Mouse (Mus musculus) B cell, adult 62 days (primary cell): ENCODE data around the gene Gm20481. TPM values are rescaled to one million over a fixed set of nuclear protein-coding genes. Genes with fewer than 3 reads are reported as not detected.

Experiments used
- total RNA-seq: library from RNA; stranded (reverse); gene quantifications from 4 replicates; pipeline ENCODE4 v1.2.4, GENCODE M21; 2023

Gm20481 gene
- total RNA-seq: 1.1 TPM in 1 of 4 replicates, not detected in the others

DNA sequence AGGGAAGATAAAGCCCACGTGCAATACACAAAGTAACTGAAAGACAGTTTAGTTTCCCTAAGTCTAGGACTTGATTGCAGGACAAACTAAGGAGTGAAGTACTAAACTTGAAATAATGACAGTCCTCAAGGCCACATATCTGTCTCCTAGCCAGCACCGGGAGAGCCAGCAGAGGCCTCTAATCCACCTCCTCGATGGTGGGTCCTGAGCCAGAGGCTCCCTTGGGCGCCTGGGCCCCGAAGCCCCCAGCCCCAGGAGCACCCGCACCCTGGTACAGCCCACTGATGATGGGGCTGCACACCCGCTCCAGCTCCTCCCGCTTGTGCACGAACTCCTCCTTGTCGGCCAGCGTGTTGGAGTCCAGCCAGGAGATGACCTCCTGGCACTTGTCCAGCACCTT is at the start of gene Gm20481:
Gm20481 (plus strand) TSS at position 91 of the 400 bp plus-strand sequence.

DNA sequence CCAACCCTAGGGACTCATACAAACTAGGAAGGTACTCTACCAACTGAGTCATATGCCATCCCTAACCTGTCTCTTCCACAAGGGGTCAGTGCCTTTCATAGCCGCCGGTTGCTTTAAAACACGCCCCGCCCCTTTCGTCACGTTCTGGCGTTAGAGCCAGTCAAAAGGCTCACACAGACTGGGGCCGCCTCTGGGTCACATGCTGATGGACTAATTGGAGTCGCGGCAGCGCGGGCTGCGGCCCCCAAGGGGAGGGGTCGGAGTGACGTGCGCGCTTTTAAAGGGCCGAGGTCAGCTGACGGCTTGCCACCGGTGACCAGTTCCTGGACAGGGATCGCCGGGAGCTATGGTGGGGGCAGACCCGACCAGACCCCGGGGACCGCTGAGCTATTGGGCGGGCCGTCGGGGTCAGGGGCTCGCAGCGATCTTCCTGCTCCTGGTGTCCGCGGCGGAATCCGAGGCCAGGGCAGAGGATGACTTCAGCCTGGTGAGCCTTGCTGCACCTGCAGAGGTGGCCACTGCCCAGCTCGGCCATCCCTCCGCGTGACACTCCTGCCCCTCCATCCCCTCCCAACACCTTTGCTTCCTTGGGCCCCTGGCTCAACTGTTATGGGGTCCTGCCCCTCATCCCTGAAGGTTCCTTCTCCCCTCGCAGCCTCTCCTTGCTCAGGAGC is 38.5 kb upstream of the Gm20481 start, which contains the start of gene Neu1:
Neu1 (plus strand) TSS at position 193 of the 674 bp plus-strand sequence.

DNA sequence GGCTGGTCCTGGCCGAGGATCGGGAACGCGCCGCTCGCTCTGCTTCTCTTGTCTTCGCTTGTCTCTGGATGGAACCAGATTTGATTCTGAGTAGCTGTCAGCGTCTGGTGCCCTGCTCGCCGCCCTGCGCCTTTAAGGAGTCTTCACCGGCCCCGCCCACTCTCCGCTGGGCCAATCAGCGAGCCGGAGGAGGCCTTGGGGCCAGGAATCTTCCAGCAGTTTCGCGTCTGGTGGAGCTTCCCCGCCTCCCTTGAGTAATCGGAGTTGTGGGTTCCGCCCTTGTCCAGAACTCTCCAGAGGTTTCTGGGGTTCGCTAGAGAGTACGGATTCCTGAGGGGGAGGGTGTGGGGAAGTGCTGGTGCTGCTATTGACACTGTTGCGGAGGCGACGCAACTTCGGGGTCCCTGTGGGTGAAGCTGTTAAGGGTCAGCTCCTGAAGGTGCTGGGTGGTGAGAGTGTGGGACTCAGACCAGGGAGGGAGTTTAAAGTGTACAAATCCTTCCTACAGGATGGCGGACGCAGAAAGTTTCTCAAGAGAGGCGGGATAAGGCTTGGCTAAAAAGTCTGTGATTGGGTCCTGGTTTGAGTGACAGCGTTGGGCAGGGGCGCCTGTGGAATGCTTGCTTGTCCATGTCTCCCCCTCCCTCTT is 10.5 kb upstream of the Gm20481 start, which contains the start of gene Hspa1b:
Hspa1b (minus strand) TSS at position 109 of the 649 bp plus-strand sequence.

DNA sequence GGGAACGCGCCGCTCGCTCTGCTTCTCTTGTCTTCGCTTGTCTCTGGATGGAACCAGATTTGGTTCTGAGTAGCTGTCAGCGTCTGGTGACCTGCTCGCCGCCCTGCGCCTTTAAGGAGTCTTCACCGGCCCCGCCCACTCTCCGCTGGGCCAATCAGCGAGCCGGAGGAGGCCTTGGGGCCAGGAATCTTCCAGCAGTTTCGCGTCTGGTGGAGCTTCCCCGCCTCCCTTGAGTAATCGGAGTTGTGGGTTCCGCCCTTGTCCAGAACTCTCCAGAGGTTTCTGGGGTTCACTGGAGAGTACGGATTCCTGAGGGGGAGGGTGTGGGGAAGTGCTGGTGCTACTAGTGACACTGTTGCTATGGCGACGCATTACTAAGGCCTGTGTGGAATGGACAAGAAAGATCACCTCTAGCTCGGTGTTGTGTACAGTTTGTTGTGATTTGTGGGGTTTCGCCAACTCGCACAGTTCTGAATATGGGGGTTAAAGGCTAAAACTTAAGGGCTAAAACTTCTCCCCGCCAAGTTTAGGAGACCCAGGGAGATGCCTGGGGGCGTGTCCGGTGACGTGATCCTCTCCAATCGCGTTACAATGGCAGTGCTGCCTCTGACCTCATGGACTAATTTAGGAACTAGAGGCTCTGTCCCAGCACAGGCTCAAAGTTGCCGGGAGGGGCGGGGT is 2.5 kb downstream of the Gm20481 start, which contains the start of the genes Hspa1a and Hspa1l:
Hspa1a (minus strand) TSS at position 88 of the 681 bp plus-strand sequence.
Hspa1l (plus strand) TSS at position 635 of the 681 bp plus-strand sequence.

DNA sequence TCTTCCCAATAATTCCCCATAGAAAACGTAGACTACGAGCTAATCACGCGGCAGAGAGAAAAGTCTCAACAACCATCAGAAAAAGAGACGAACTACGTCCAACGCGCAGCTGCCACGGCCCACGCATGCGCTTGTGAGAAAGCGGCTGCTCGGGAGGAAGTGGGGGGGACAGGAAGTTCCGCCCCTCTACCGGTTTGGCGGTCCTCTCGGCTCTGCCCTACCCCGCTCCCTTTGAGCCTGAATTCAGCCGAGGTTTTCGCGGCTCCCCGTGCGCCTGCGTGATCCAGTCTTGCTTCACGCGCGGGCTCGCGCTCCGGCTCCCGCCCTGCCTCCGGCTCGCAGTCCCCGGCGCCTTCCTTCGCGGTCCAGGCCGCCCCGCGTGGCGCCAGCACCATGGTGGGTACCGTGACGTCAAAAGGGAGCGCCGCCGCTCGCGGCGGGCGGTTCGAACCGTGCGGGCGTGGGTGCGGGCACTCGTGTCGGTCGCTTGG is 12.0 kb downstream of the Gm20481 start, which contains the start of gene Lsm2:
Lsm2 (plus strand) TSS at position 173 of the 491 bp plus-strand sequence.

DNA sequence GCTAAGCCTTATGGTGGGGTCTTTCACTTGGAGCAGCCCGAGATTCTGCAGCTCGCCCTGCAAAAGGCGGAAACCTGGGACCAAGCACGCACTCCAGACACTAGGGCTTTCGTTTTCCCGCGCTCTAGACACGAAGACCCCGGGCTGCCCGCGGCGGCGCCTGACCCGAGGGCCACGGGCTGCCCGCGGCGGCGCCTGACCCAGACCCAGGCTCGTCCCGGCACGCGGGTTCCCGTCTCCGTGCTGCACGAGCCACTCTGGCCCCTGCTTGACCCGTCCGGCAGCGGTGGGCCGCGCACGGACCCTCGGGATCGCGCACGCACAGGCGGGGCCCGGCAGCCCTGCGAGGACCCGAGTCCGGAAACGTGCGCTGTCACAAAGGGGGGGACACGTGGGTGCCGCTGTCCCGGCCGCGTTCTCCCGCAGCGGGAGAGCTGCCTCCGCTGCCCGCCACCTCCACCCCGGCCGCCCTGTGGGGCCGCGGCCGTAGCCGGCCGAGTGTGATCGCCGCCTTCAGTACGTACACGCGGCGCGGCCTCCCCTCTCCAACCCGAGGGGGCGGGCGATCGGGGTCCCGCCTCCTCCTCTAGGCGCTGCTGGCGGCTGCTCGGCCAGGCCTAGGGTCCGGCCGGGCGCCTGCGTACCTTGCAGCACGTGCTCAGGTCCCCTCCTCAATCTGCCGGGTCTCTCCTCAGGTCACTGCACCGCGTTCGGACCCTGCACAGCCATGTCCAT is 31.2 kb downstream of the Gm20481 start, which contains the start of gene Vars:
Vars (plus strand) TSS at position 271 of the 735 bp plus-strand sequence.

DNA sequence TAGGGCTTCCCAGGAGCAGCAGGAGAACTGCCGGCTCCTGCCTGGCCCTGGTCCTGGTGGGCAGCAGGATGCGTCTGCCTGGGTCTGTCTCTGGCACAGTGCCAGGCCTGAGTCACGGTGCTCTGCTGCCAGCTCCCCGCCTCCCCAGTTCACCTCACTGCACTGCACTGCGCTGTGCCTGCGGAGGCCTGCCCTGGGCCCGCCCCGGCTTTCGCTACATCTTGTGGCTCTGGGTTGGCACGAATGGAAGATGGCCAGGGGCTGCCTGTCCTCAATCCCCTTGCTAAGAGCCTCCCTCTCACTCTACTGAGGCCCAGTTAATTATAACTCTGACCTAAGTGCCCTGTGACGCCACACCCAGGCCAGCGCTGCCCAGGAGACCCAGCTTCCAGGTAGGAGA is 46.7 kb downstream of the Gm20481 start, which contains the start of gene Vwa7:
Vwa7 (plus strand) TSS at position 204 of the 400 bp plus-strand sequence.

Other genes starting within 250 kb of the Gm20481 start
- gene C4b, start 226.0 kb upstream of the Gm20481 start, total RNA-seq: 1.5 to 2.8 TPM (median 2.1 TPM) in 4 replicates
- gene Cyp21a1, start 165.4 kb upstream of the Gm20481 start, total RNA-seq: not detected in 4 replicates
- gene Stk19, start 133.0 kb upstream of the Gm20481 start, total RNA-seq: 70.2 to 78.8 TPM (median 74.6 TPM) in 4 replicates
- 83.3 to 87.2 TPM (median 86.2 TPM) in 4 replicates for gene Dxo, start 132.9 kb upstream of the Gm20481 start, total RNA-seq
- 99.2 to 119 TPM (median 104 TPM) in 4 replicates for gene Skiv2l, start 119.7 kb upstream of the Gm20481 start, total RNA-seq
- 31.6 to 38.4 TPM (median 32.6 TPM) in 4 replicates for gene Nelfe, start 119.5 kb upstream of the Gm20481 start, total RNA-seq
- 0.60 TPM in 1 of 4 replicates, not detected in the others for gene Cfb, start 107.4 kb upstream of the Gm20481 start, total RNA-seq
- gene Zbtb12, start 90.4 kb upstream of the Gm20481 start, total RNA-seq: 11.5 to 12.8 TPM (median 11.9 TPM) in 4 replicates
- gene Gm20547, start 87.9 kb upstream of the Gm20481 start, total RNA-seq: not detected in 4 replicates
- 1.6 to 3.1 TPM (median 3.1 TPM) in 4 replicates for gene C2, start 71.6 kb upstream of the Gm20481 start, total RNA-seq
- gene Ehmt2, start 71.4 kb upstream of the Gm20481 start, total RNA-seq: 145 to 166 TPM (median 150 TPM) in 4 replicates
- gene Slc44a4, start 55.4 kb upstream of the Gm20481 start, total RNA-seq: not detected in 4 replicates
- 91.5 to 104 TPM (median 98.0 TPM) in 4 replicates for gene Neu1, start 38.7 kb upstream of the Gm20481 start, total RNA-seq
- 143 to 677 TPM (median 225 TPM) in 4 replicates for gene Hspa1b, start 10.7 kb upstream of the Gm20481 start, total RNA-seq
- 69.3 to 362 TPM (median 119 TPM) in 4 replicates for gene Hspa1a, start 2.2 kb downstream of the Gm20481 start, total RNA-seq
- gene Hspa1l, start 2.8 kb downstream of the Gm20481 start, total RNA-seq: 0.24 to 0.40 TPM in 2 of 4 replicates, not detected in the others
- 27.8 to 35.0 TPM (median 28.9 TPM) in 4 replicates for gene Lsm2, start 11.9 kb downstream of the Gm20481 start, total RNA-seq
- gene Vars, start 31.1 kb downstream of the Gm20481 start, total RNA-seq: 237 to 278 TPM (median 258 TPM) in 4 replicates
- gene Vwa7, start 46.7 kb downstream of the Gm20481 start, total RNA-seq: 0.28 to 0.52 TPM (median 0.30 TPM) in 4 replicates
- 3.0 to 6.4 TPM (median 4.1 TPM) in 4 replicates for gene Sapcd1, start 58.1 kb downstream of the Gm20481 start, total RNA-seq
- gene Msh5, start 76.8 kb downstream of the Gm20481 start, total RNA-seq: 8.7 to 15.9 TPM (median 11.2 TPM) in 4 replicates
- 185 to 195 TPM (median 191 TPM) in 4 replicates for gene Clic1, start 80.1 kb downstream of the Gm20481 start, total RNA-seq
- 2.2 to 6.0 TPM (median 4.3 TPM) in 4 replicates for gene Ddah2, start 89.1 kb downstream of the Gm20481 start, total RNA-seq
- not detected in 4 replicates for gene Ly6g6c, start 95.5 kb downstream of the Gm20481 start, total RNA-seq
- gene Mpig6b, start 96.3 kb downstream of the Gm20481 start, total RNA-seq: not detected in 4 replicates
- gene Ly6g6e, start 107.0 kb downstream of the Gm20481 start, total RNA-seq: not detected in 4 replicates
- not detected in 4 replicates for gene Ly6g6d, start 108.2 kb downstream of the Gm20481 start, total RNA-seq
- gene Ly6g6f, start 115.7 kb downstream of the Gm20481 start, total RNA-seq: not detected in 4 replicates
- gene Abhd16a, start 119.4 kb downstream of the Gm20481 start, total RNA-seq: 72.8 to 85.6 TPM (median 76.5 TPM) in 4 replicates
- not detected in 4 replicates for gene Ly6g5c, start 138.4 kb downstream of the Gm20481 start, total RNA-seq
- 0.66 to 1.6 TPM (median 1.3 TPM) in 4 replicates for gene Ly6g5b, start 145.5 kb downstream of the Gm20481 start, total RNA-seq
- gene Gpank1, start 151.5 kb downstream of the Gm20481 start, total RNA-seq: 19.6 to 24.1 TPM (median 22.1 TPM) in 4 replicates
- gene Csnk2b, start 152.1 kb downstream of the Gm20481 start, total RNA-seq: 114 to 130 TPM (median 122 TPM) in 4 replicates
- gene D17H6S53E, start 156.5 kb downstream of the Gm20481 start, total RNA-seq: 12.0 to 17.1 TPM (median 14.5 TPM) in 4 replicates
- gene Apom, start 162.1 kb downstream of the Gm20481 start, total RNA-seq: 1.2 to 1.6 TPM in 2 of 4 replicates, not detected in the others
- 465 to 496 TPM (median 476 TPM) in 4 replicates for gene Bag6, start 165.3 kb downstream of the Gm20481 start, total RNA-seq
- 337 to 364 TPM (median 345 TPM) in 4 replicates for gene Prrc2a, start 195.0 kb downstream of the Gm20481 start, total RNA-seq
- 2.7 to 6.9 TPM (median 4.0 TPM) in 4 replicates for gene Aif1, start 206.2 kb downstream of the Gm20481 start, total RNA-seq
- gene Lst1, start 218.5 kb downstream of the Gm20481 start, total RNA-seq: 33.5 to 53.9 TPM (median 46.9 TPM) in 4 replicates
- 591 to 612 TPM (median 606 TPM) in 4 replicates for gene Ltb, start 224.5 kb downstream of the Gm20481 start, total RNA-seq
- 9.1 to 13.6 TPM (median 11.4 TPM) in 4 replicates for gene Tnf, start 232.1 kb downstream of the Gm20481 start, total RNA-seq
- 39.2 to 45.1 TPM (median 41.7 TPM) in 4 replicates for gene Lta, start 235.4 kb downstream of the Gm20481 start, total RNA-seq